18 mouse cellular contexts compared by ENCODE assay signal in genomic region chr19:10786753-10787152, GRCm38 (mm10). TPM values are rescaled to one million over a fixed set of nuclear protein-coding genes. Genes with fewer than 3 reads are reported as not detected.
DNase-seq lines count a peak whose midpoint lies in the region; ATAC-seq and TF ChIP-seq lines count a peak whose summit lies in the region.
"Had no signal": no experiment of that assay in that cellular context is flagged by ENCODE, and none has a peak within 500 bp of the region (broad histone marks: within the 10 kb centered on the region; RNA-seq: fewer than 3 reads in every experiment).

No protein-coding gene starts in this region.

- TF ChIP-seq CTCF in layer of hippocampus, adult 2 months (conservative IDR thresholded peaks at IDR 0.05): no peak

- ATAC-seq in erythroid progenitor cell, adult 5-6 weeks (replicated peaks; ENCODE audit: low FRiP score, poor library complexity, severe bottlenecking): no peak
- ATAC-seq: hindbrain, embryonic 16.5 days; midbrain, embryonic 16.5 days had no signal

- DNase-seq in gastrocnemius, adult 18-20 months (ENCODE audit: low spot score): peak; percentile 84
- DNase-seq in gastrocnemius, postnatal 4 days (ENCODE audit: low spot score in 2 of 2): no peak
- DNase-seq in ovary, adult 18-20 months (ENCODE audit: low spot score): peak; percentile 10
- no peak for DNase-seq in ovary, postnatal 36 days (ENCODE audit: low spot score)
- DNase-seq in gastrocnemius, postnatal 25 days: peak; percentile 82
- DNase-seq in thymus, postnatal 25 days: peak; percentile 30
- no peak for DNase-seq in layer of hippocampus, adult 2 months (ENCODE audit: low spot score in 2 of 2)
- DNase-seq: cerebellum, adult 11-12 months; kidney, adult 9 months; layer of hippocampus, postnatal 36 days; lung, postnatal 14 days had no signal

- H3K27ac ChIP-seq in layer of hippocampus, adult 2 months: no peak overlapping the region
- H3K27ac ChIP-seq: limb, embryonic 15.5 days had no signal

- H3K4me3 ChIP-seq in layer of hippocampus, adult 2 months: no peak overlapping the region
- H3K4me3 ChIP-seq: erythroblast, embryonic 14.5 days; limb, embryonic 15.5 days had no signal

RNA-seq across cellular contexts. Expression of gene Cd6, which starts 43.1 kb away (rescaled TPM):
- not detected for total RNA-seq in gastrocnemius, adult 18-20 months (2021)
- total RNA-seq in gastrocnemius, postnatal 4 days (2021): under 1 TPM; 0.21 to 0.32 TPM
- under 1 TPM in 1 of 2 experiments, not detected in 1; 0.13 TPM for total RNA-seq in gastrocnemius, postnatal 25 days (2021)
- 1.8 and 2.9 TPM in 2 replicates for total RNA-seq in erythroid progenitor cell, adult 5-6 weeks (2015; ENCODE audit: low replicate concordance)
- total RNA-seq in erythroid progenitor cell, adult 5-6 weeks (2017; ENCODE audit: low replicate concordance): 1.3 and 2.3 TPM in 2 replicates
- total RNA-seq in layer of hippocampus, adult 2 months (2021): under 1 TPM in 1 of 2 experiments, not detected in 1; 0.32 TPM

RNA-seq across cellular contexts. Expression of gene Cd5, which starts 48.0 kb away (rescaled TPM):
- not detected for total RNA-seq in gastrocnemius, adult 18-20 months (2021)
- under 1 TPM; 0.26 to 0.29 TPM for total RNA-seq in gastrocnemius, postnatal 4 days (2021)
- under 1 TPM in 1 of 2 experiments, not detected in 1; 0.19 TPM for total RNA-seq in gastrocnemius, postnatal 25 days (2021)
- 2.5 and 2.9 TPM in 2 replicates for total RNA-seq in erythroid progenitor cell, adult 5-6 weeks (2015; ENCODE audit: low replicate concordance)
- 0.26 TPM in 1 of 2 replicates, not detected in the other for total RNA-seq in erythroid progenitor cell, adult 5-6 weeks (2017; ENCODE audit: low replicate concordance)
- total RNA-seq in layer of hippocampus, adult 2 months (2021): not detected
- total RNA-seq: common myeloid progenitor, adult 5-6 weeks; layer of hippocampus, postnatal 36 days; left cerebral cortex, postnatal 25 days had no signal

RNA-seq across cellular contexts. Expression of gene Slc15a3, which starts 52.8 kb away (rescaled TPM):
- total RNA-seq in gastrocnemius, adult 18-20 months (2021): under 1 TPM; 0.23 to 0.55 TPM
- total RNA-seq in gastrocnemius, postnatal 4 days (2021): 1 to 10 TPM; 1.5 TPM
- under 1 TPM; 0.38 to 0.67 TPM for total RNA-seq in gastrocnemius, postnatal 25 days (2021)
- total RNA-seq in erythroid progenitor cell, adult 5-6 weeks (2015; ENCODE audit: low replicate concordance): 1.8 and 3.8 TPM in 2 replicates
- total RNA-seq in erythroid progenitor cell, adult 5-6 weeks (2017; ENCODE audit: low replicate concordance): 2.4 TPM in 1 of 2 replicates, not detected in the other
- 1 to 10 TPM; 1.3 TPM for total RNA-seq in layer of hippocampus, adult 2 months (2021)
- total RNA-seq: common myeloid progenitor, adult 5-6 weeks had no signal

Comparison
In these comparisons a context has a peak if more than half of its experiments do, and no peak if none do; other contexts are left out.
1. DNase-seq: peak in gastrocnemius, adult 18-20 months (single experiment), ovary, adult 18-20 months (single experiment), gastrocnemius, postnatal 25 days (single experiment) and thymus, postnatal 25 days (single experiment); none in gastrocnemius, postnatal 4 days (0 of 2), ovary, postnatal 36 days (single experiment) and layer of hippocampus, adult 2 months (0 of 2).